Mouse (Mus musculus) myocyte (in vitro differentiated cells): ENCODE measurements around the gene Cyp1b1.

Experiments
- CEBPB ChIP-seq: IDR thresholded peaks from 2 replicates; pipeline ENCODE4 v1.6.1; 2011; ENCODE audit warnings: mild to moderate bottlenecking, moderate library complexity; ENCODE audit not compliant: poor library complexity, insufficient read depth, severe bottlenecking
- MYOD1 ChIP-seq, 3 experiments: IDR thresholded peaks; one replicate each; pipeline ENCODE4 v1.6.1; 2011; ENCODE audit warnings: control low read depth in 2 of 3, low read depth in 2 of 3, mild to moderate bottlenecking in 2 of 3, moderate library complexity in 1 of 3; ENCODE audit not compliant: insufficient read length in 2 of 3, control insufficient read depth in 1 of 3
- MYOG ChIP-seq, 3 experiments: IDR thresholded peaks; one replicate each; pipeline ENCODE4 v1.6.1; 2011; ENCODE audit warnings: control low read depth in 2 of 3, low read depth in 2 of 3, mild to moderate bottlenecking in 2 of 3; ENCODE audit not compliant: insufficient read length in 2 of 3, control insufficient read depth in 1 of 3, insufficient read depth in 1 of 3
- POLR2A ChIP-seq: IDR thresholded peaks from one replicate; pipeline ENCODE4 v1.6.1; 2011; ENCODE audit warnings: low read depth, mild to moderate bottlenecking, control low read depth, moderate library complexity; ENCODE audit not compliant: insufficient read length
- POLR2AphosphoS2 ChIP-seq: IDR thresholded peaks from one replicate; pipeline ENCODE4 v1.6.1; 2011; ENCODE audit warnings: low read depth, control low read depth; ENCODE audit not compliant: insufficient read length

GRCm38 (mm10) chr17:79695541-79695940, 19.3 kb downstream of the Cyp1b1 start:
- TF ChIP-seq MYOD1 (IDR thresholded peaks at IDR 0.05; ENCODE audit: control insufficient read depth in 1 of 3, insufficient read length in 2 of 3, low read depth in 2 of 3) (no peak), POLR2AphosphoS2 (no peak), CEBPB (no peak), POLR2A (no peak), MYOG (IDR thresholded peaks at IDR 0.05; ENCODE audit: control insufficient read depth in 1 of 3, insufficient read depth in 1 of 3, insufficient read length in 2 of 3, low read depth in 2 of 3) (no peak)
